Mouse (Mus musculus) olfactory bulb, adult 2 months (tissue): ENCODE measurements around the gene Fgfr2. TPM values are rescaled to one million over a fixed set of nuclear protein-coding genes. Genes with fewer than 3 reads are reported as not detected.

ENCODE experiments used
- H3K27ac ChIP-seq: fragments of 200-500 bp; 2 replicates; pipeline ENCODE4 v1.5.1; 2012; ENCODE audit warnings: low read depth, low read length; ENCODE audit not compliant: insufficient read depth
- H3K4me1 ChIP-seq: fragments of 200-500 bp; 2 replicates; pipeline ENCODE4 v1.6.1; 2012; ENCODE audit warnings: low read length; ENCODE audit not compliant: control insufficient read depth, insufficient read depth
- H3K4me3 ChIP-seq: fragments of 200-500 bp; 2 replicates; pipeline ENCODE4 v1.5.1; 2012; ENCODE audit warnings: mild to moderate bottlenecking, low read depth, low read length, moderate library complexity; ENCODE audit not compliant: insufficient read depth
- CTCF ChIP-seq: fragments of 200-500 bp; IDR thresholded peaks from 2 replicates; pipeline ENCODE4 v1.5.1; 2012; ENCODE audit warnings: low read depth, mild to moderate bottlenecking, low read length, moderate library complexity; ENCODE audit not compliant: insufficient read depth
- POLR2A ChIP-seq: fragments of 200-500 bp; IDR thresholded peaks from 2 replicates; pipeline ENCODE4 v1.6.1; 2012; ENCODE audit warnings: mild to moderate bottlenecking, low read depth, low read length, moderate library complexity; ENCODE audit not compliant: insufficient read depth
- WGBS: fragments of 180-500 bp; shearing (Covaris S2); methylation state at CpG from one replicate; pipeline ENCODE4 v1.1.7; 2018; 5-methylcytosine and 5-hydroxymethylcytosine counted together
- polyA plus RNA-seq: library from polyadenylated mRNA; stranded (reverse); fragments of >200 nt; gene quantifications from 2 replicates; pipeline ENCODE4 v1.2.4, GENCODE M21; 2012; ENCODE audit warnings: low replicate concordance; ENCODE audit not compliant: missing spikeins, insufficient read depth, insufficient read length

Gene Fgfr2
- polyA plus RNA-seq, 1 experiment: not detected

DNA sequence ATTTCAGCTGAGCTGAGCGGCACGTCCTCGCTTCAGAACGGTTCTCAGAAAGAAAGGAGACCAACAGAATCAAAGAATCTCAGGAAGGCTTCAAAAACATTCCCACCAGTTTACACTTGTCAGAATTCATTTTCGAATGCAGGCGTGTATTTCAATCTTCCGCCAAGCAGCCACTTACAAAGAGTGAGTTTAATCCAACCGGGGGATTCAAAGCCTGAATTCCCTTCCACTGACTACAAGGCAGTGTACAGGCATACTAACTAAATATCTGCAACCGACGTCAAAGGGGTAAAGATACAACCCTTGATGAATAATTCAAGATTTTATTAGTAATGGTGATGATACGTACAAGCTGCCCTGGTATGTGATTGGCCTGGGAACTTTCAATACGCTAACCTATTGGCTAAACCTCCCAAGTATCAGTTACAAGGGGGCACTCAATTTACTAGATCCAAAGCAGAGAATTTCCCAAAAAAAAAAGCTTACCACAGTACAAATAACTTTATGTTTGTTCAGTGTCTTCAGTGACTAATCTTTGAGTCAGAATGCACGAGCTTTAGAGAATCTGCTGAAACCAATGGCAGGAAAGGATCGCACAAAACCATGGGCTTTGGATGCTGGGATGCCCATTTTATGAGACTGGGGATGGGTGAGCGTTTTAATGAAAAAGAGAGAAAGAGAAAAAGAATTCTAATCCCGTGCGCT is 2860.5 kb downstream of the Fgfr2 start:
- 21% methylated on average over 17 of the region's 17 CpGs for WGBS
- peak overlapping the region; percentile 91 for H3K27ac ChIP-seq
- peaks cover 24% of the 10 kb centered on the region for H3K4me1 ChIP-seq
- TF ChIP-seq CTCF (no peak), POLR2A (no peak)
- peak overlapping the region; percentile 59 for H3K4me3 ChIP-seq

DNA sequence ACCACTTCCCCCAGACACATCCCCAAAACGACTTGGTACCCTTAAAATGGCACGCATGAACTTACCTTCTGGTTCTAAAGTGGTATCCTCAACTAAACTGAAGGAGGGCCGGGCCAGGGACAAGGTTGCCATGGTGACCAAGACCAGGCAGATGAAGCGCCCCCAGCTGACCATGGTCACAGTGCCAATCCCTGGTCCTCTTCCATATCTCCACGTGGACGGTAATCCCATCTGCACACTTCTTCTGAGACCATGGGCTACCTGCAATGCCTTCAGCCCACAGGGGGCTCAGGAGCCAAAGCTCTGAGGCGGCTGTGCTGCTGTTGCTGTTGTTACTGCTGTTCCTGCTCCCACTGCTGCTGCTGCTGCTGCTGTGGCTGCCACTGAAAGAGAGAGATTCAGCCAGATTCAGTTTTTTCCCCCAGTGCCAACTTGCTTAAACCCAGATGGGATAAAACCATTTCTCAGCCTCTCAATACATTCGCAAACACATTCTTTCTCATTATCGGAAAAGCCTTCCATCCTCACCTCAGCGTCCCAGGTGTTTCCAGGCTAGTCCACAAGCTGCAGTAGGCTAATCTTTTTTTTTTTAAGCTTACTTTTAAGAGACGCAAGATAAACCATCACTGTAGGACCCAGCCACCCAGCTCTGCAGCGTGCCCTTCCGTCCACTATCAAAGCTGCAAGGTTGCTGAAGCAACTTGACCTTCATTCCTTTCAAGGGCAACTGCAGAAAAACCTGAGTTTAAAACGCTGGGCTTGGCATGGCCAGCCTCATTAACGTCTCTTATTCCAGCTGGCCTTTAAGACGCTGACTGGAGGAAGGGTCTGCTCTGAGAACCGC is 2861.2 kb downstream of the Fgfr2 start:
- Histone ChIP-seq H3K27ac (peak overlapping the region; percentile 82), H3K4me1 (peaks cover 26% of the 10 kb centered on the region), H3K4me3 (peak overlapping the region; percentile 59)
- WGBS: 23% methylated on average over 17 of the region's 17 CpGs
- no peak for TF ChIP-seq CTCF
- no peak for TF ChIP-seq POLR2A

DNA sequence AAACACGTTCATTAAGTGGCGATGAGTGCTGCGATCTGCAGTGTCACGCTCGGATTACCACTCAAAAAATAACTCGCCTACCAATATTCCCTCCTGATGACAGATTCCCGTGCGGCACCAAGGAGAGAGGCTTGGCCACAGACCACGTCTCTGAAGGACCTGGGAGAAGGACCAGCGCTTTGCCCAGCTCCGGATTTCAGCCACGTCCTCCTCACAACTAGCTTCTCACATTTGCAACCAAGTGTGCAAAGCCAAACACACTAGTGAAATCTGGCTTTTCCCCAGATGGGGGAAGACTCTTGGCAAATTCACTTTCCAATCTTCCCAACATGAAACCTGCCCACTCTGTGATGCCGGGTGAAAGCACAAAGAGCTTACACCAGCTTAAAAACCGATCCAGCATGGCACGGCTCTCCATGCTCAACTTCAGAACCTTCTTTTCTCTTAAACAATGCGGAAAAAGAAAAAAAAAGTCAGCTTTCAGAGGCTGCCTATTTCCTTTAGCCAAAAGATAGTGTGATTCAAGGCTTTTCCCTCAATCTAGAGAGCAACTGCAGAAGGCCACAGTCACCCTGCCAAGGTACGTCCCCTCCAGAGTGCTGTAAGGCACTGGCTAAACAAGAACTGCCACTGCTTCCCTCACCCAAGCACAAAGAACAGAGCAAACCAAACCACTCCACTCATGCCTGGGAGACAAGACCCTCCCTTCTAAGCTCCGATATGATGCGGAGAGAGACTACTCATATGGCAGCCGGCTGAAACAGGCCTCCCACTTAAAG is 2862.1 kb downstream of the Fgfr2 start:
- Histone ChIP-seq H3K4me3 (peak overlapping the region; percentile 59), H3K27ac (peak overlapping the region; percentile 82), H3K4me1 (peaks cover 22% of the 10 kb centered on the region)
- TF ChIP-seq POLR2A: no peak
- no peak for TF ChIP-seq CTCF
- WGBS: 37% methylated on average over 20 of the region's 20 CpGs

DNA sequence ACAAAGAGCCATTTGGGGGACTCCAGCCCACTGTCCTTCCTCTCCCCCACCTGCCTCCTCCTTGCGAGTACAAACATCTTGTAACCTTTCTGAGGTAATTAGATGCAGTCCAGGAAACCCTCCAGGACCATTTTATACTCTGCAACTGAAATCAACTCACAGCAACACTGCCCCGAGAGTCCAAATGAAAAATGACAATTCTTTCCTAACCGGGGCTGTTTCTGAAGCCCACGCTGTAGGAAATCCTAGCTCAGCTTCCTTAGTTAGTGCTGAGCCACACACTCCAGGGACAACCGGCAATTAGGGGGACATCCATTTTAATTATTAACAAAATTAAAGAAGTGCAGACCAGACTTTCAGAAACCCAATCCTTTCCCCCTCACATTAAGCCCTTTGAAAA is 2863.1 kb downstream of the Fgfr2 start:
- Histone ChIP-seq H3K4me3 (peak overlapping the region; percentile 32), H3K4me1 (peaks cover 22% of the 10 kb centered on the region), H3K27ac (peak overlapping the region; percentile 82)
- TF ChIP-seq CTCF: no peak
- no peak for TF ChIP-seq POLR2A
- 14% methylated on average over 5 of the region's 5 CpGs for WGBS

DNA sequence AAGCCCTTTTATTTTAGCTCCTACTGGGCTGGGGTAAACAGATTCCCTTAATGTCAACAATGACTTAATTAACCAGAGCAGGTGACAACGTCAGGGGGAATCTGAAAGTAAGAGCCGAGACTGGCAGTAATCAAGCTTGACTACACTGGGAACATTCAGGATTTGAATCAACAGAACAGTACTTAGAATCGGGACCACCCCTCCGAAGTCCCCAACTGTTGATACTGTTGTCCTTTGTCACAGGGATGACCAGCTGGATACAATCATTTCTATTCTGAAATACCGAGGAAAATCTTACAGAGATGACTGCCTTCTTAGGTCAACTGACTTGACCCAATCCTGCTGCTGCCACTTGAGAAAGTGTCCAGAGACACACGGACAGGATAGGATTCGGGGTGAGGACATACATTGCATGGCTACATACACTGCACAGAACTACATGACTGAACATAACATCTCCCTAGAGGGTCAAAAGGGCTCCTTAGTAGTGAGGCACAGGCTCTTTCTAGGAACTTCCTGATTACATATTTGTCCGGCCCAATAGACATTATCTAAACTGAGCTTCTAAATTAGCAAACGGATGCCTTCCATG is 2864.3 kb downstream of the Fgfr2 start:
- WGBS: 26% methylated on average over 9 of the region's 9 CpGs
- H3K4me1 ChIP-seq: peaks cover 21% of the 10 kb centered on the region
- H3K27ac ChIP-seq: no peak overlapping the region
- no peak overlapping the region for H3K4me3 ChIP-seq
- TF ChIP-seq CTCF: no peak
- TF ChIP-seq POLR2A: no peak

DNA sequence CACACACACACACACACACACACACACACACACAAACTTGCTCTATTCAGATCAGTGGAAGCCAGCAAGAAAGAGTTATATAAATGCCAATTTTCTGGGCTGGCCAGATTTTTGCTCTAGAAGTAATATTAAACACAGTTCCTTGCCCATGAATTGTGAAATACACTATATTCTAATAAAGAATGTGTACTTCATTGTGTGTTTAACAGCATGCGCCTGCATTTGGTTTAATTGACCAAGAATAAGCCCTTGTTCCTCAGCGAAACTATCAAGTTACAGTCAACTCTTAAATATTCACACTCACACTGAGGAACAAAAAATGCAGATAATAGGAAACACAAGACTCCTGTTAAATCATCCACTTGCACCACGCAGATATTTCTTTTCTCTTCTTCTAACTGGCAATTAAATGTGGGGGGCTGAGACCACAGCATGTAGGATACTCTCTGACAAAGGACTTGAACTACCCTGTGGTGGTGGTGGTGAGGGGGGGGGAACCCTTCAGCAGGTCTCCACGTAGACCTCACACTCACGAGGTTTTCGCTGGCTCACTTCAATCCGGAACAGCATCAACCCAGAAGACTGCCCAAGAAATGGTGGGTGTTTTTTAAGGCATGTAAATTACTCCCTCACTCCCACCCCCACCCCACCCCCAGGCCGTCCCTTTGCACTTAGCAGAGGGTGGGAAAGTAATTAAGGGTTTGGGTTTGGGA is 2865.0 kb downstream of the Fgfr2 start:
- no peak overlapping the region for H3K27ac ChIP-seq
- peak overlapping the region; percentile 23; the same call in 1 of the 2 replicates for H3K4me3 ChIP-seq
- peaks cover 17% of the 10 kb centered on the region for H3K4me1 ChIP-seq
- no peak for TF ChIP-seq CTCF
- no peak for TF ChIP-seq POLR2A
- 29% methylated on average over 8 of the region's 8 CpGs for whole genome bisulfite sequencing

DNA sequence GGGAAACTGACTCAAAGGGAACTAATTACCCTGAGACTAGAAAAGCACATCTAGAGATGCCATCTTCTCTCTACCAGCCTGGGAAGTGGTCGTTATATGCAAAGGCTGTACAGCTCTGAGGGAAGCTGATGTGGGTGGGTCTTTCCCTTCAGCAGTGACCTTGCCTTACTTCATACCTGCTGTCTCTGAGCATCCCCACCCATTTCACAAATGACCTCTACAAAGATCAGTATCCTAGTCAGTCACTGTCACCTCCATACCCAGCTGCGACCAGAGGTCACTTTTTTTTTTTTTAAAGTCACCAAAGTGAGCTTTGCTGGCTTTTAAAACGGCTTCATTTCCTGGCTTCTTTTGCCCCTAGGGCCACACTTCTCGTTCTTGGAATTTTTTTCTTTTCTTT is 2869.9 kb downstream of the Fgfr2 start:
- no peak for TF ChIP-seq CTCF
- TF ChIP-seq POLR2A: no peak
- Histone ChIP-seq H3K27ac (no peak overlapping the region), H3K4me3 (no peak overlapping the region), H3K4me1 (peaks cover 37% of the 10 kb centered on the region)
- WGBS: 55% methylated on average over 4 of the region's 4 CpGs

DNA sequence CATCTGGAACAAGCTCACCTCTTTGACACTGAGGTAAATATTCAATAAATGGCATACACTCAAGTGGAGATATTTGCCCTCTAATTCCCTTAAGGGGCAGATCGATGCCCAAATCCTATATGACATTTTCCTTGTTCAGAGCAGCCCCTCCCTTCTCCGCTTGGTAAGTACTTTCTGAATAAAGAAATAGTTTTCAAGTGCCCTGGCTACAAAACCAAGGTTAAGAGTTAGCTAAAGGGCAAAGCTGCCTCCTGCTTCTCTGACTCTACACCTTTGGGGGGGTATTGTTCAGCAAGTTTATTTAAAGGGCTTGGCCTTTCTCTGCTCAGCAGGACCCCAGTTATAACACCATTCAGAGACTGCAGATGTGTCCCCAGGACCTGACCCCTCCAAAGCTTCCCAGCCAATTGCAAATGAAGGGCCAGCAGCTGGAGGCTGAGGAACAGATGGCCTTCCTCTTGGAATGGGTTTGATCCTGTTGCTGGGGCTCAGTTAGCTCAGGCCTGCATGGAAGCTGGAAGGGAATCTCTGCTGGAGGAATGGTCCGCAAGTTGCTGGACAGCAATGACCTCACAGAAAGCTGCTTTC is 2871.1 kb downstream of the Fgfr2 start:
- Histone ChIP-seq H3K4me1 (peaks cover 44% of the 10 kb centered on the region), H3K27ac (no peak overlapping the region), H3K4me3 (no peak overlapping the region)
- 73% methylated on average over 3 of the region's 3 CpGs for WGBS
- TF ChIP-seq CTCF (no peak), POLR2A (no peak)

DNA sequence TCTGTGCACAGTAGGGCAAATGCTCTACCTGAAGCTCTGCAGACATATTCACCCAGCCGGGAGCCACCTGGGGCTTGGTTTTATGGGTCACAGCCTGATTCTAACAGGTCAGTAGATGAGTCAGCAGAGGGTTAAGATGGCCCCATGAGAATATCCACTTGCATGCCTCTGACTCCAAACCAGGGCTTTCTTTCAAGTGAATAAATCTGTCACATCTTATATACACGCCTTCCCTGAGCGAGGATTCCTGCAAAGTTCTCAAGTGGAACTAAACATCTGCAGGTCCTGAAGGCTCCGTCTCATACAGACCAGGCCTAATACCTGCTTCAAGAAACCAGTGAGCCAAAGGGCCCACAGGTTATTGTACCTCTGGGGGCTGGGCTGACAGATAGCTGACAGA is 2872.2 kb downstream of the Fgfr2 start:
- Histone ChIP-seq H3K4me3 (no peak overlapping the region), H3K27ac (no peak overlapping the region; the same call in 1 of the 2 replicates), H3K4me1 (peaks cover 46% of the 10 kb centered on the region)
- TF ChIP-seq POLR2A (no peak), CTCF (no peak)
- 84% methylated on average over 4 of the region's 4 CpGs for WGBS
